Mouse (Mus musculus) cerebellum, postnatal 14 days (tissue): ENCODE measurements around the gene Tmtc1.

Experiments used
- DNase-seq, 2 experiments: peaks; one replicate each; pipeline ENCODE4 v3.0.0; 2021; ENCODE audit warnings: mixed read lengths in 2 of 2

Tmtc1 gene

DNA sequence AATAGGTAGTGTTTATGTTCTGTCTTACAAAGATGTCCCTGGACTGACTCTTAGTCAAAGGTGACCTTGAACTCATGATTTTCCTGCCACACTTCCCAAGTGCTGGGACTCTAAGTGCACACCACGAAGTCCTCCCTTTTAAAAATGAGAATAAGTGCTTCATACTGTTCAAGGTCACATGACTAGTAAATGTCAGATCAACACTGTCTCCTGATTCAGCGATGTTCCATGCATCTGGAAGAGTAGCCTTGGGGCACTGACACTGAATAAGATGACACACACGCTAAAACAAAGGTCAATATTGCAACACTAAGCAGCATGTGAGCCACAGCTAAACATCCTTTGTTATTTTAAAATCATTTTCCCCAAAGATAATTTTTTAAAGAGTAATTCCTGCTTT is 139.0 kb downstream of the Tmtc1 start:
- no peak for DNase-seq

DNA sequence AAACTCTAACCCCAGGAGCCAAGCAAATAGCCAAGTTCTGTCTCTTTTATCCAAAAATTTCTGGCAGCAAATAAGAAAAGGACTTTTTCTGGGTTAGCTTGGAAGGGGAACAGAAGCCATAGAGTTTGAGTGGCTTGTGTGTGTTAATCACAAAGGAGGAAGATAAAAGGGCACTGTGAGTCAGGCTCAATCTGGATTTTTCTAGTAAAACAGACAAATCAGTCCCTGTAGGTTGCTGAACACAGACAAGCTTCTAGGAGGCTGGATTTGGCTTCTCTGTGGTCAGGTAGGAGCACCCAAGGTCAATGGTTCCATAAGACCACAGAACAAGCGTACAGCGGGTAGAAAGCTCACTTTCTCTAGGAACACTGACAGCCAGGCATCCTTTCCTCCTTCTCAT is 141.9 kb downstream of the Tmtc1 start:
- no peak for DNase-seq

DNA sequence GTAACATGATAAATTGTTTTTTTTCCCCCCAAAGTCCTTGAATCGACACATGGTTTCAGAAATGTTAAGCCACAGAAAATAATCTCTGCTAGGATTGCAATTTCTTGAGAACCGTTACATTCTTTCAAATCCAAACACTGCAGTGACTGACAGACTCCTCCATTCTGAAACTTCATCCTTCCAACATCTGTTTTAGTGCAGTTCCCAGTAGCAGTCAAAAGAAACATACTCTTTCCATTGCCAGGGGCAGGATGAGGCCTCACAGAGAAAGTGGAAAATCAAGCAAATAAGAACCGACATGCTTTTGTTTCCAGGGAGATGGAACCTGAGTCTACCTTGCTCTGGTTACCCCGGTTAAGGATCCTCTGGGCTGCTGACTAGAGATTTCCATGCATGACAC is 147.1 kb downstream of the Tmtc1 start:
- DNase-seq, result no peak

DNA sequence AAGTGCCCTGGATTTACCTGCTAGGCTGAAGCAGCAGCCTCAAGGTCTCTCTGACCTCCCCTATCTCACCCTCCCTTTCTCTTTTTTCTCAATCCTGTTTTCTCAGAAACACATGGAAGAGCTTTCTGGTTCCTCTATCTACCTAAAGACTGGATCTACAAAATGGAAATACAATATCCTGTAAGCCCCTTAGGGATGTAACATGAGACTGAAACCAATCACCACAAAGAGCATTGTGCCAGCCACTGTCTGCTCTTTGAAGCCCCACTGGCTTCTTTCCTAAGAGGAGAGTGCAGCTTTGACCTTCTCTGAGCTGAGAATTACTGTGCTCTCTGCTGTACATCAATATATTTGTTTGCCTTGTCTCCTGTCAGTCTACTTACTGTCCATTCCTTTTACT is 147.8 kb downstream of the Tmtc1 start:
- no peak for DNase-seq

DNA sequence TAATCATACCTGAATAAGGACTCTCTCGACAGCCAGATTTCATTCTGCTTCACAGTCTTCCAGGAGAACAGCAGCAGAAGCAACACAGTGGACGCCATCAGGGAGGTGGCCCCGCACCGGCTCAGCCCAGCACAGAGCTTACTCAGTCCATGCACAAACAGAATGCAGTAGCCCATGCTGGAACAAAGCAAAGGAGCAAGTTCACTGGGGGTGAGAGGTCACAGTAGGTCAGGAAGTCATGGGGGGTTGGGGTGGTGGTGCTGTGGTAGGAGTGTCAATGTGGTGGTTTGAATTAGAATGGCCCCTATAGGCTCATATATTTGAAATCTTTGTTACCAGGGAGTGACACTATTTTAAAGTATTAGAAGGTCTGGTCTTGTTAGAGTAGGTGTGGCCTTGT is 149.7 kb downstream of the Tmtc1 start:
- DNase-seq, result no peak

DNA sequence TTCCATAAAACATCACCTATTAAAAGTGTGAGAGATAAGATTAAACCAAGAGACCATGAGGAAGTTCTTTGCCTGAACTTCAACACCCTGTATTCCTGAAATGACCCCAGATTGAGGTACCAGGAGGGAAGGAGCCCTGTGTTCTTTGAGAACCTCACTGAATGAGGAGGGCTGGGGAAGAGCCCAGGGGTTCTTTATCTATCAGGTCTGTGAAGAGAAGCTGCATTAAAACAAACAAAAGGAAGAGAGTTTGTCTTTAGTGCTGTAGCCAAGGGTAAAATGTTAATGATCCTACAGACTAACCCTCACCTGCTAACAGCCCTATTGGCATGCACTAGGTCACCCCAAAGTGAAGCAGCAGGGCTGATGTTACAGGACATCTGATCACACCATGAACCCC is 153.3 kb downstream of the Tmtc1 start:
- DNase-seq, result no peak

DNA sequence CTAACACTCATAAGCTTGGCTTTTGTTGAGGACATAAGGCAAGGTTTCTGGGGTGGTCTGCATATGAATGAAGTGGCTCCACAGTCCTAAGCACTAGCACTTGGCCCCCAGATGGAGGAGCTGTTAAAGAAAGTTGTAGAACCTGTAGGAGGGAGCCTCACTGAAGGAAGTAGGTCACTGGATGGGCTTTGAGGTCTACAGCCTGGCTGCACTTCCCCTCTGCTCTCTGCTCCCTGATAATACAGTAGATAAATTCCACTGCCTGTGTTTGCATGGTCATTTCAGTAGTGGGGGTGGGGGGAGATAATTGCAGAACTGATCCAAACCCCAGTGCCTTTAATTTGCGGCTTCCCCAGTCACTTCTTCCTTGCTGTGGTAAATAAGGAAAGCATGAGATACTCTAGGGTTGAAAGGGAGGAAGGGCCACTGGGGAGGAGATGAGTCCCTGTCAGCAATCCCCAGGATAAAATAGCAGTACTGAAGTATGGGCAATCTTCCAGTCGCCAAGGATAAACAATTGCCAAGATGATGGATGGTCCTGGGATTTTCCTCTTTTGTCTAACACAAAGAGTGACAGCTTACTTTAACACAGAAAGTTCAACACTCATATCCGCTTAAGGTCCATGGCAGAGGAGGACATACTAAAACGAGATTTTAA is 160.8 kb downstream of the Tmtc1 start:
- no peak for DNase-seq

DNA sequence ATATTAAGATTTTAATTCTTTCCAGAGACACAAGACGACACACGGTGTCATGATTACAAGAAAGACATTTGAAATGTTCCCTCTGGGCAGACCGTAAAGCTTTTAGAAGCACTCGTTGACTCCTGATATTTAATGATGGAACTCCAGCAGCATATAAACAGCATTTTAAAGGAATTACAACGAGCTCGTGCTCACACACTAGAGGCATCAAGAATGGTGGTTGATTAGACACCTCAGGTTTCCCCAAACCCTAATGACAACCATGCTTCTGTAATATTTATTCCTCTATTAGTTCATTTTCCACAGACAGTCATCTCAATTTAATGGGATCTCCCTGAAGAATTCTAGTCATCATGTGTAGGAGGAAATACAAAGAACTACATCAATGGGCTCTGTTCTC is 164.9 kb downstream of the Tmtc1 start:
- no peak for DNase-seq

DNA sequence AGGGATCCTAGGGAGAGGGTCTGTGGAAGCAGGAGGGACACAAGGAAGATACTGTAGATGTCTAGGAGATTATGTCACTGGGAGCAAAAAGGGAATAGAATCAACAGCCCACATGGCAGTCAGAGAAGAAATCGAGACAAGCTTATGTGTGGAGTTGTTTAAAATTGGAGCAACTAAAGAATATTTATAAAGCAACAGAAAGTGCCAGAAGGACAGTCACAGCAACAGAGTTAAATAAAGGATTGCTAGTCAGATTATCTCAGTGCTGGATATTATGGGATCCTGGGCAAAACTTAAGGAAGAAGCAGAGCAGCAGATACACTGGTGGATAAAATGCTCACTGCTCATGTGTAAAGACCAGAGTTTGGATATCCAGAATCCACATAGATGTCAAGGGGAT is 167.8 kb downstream of the Tmtc1 start:
- DNase-seq, result no peak

DNA sequence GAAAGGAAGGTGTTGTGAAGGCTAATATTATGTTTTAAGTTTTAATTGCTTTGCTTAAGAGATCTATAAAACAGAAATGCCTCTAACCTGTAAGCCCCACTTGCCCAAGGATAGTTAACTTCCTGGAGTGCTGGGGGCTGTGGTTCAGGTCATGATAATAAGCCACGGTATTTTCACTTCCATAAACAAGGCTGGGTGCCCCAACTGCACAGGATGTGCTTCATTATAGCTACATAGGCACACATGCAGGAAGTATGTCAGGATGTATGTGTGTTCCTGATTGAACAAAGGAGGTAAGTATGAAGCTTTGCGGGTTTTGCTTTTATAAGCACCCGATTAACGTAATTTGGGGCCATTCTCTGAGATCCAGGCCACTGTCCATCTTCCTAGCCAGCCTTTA is 169.1 kb downstream of the Tmtc1 start:
- no peak for DNase-seq

DNA sequence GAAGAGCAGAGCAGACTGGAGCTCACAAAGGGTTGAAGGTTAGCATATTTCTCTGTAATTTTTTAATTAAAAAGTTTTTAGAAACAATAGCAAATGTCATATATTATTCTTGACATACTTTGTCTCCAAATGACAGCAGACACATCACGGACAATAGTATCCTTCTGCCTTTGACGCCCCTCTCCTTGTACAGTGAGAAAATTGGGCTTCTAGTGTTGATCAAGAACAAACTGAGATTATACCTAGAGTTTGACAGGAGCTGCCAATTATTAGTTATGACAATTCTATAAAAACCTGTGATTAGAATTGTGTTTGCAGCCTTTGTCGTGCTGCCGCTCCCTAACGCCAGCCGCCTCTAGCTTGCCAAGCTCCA is 183.5 kb downstream of the Tmtc1 start:
- DNase-seq, result no peak

DNA sequence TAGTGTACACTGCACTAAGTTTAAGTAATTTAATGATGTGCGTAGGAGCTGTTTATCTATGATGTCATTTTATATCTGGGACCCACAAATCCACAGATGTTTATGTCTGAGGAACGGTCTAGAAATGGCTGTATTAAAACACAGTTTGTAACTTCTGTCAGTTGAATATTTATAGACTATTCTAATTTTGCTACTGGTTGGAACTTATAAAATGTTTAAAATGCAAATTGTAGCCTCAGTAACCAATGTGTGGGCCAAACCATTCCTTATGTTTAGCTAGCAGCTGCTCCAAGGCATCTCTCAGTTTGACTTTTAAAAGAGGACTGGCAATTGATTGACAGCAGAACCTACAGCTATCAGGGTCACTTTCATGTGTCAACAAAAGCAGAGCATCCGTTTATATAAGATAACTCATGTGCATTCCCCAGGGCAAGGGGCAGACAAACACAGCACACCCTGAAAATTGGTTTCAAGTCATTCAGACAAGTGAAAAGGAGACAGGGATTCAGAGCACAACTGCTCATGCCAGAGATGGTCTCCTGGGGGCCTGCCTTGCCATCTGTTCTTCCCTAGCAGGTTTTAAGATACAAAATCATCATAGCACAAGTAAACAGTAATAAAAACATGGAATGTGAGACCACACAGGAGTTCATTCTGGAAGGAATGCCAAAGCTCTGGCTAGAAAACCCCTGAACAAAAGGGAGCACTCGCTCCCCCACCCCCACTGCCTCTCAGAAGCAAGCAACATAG is 184.0 kb downstream of the Tmtc1 start:
- DNase-seq, result peak; percentile 59 to 66

DNA sequence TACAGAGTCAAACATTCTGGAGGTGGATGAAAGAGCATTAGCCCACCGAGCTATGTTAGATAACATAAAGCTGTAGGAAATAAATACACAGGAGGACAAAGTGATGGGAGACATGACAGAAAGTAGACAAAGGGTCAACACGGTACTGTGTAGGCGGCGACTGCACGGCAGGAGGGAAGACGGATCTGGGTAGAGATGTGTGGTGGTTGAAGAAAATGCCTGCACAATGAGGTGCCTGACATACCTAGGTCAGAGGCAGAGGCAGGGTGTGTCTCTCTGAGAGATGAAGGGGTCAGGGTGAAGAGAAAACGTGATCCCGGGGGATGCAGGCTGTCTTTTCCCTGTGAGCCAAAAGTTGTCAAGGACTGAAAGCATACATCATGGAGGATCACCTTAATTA is 185.1 kb downstream of the Tmtc1 start:
- no peak for DNase-seq

DNA sequence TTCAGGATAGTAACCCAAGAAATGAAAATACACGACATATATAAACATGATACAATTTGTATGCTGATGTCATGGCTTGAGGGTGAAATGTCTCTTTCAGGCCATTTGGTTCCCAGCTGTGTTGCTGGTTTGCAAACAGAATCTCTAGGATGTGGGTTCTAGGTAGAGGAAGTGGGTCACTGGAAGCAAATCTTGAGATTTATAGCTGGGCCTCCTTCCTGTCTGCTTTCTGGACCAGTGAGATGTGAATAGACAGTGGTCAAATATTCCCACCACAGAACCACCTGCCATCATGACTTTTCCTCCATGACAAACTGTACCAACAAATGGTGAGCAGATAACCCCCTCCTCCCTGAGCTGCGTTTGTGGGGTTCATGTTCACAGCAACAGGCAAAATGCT is 186.4 kb downstream of the Tmtc1 start:
- no peak for DNase-seq

DNA sequence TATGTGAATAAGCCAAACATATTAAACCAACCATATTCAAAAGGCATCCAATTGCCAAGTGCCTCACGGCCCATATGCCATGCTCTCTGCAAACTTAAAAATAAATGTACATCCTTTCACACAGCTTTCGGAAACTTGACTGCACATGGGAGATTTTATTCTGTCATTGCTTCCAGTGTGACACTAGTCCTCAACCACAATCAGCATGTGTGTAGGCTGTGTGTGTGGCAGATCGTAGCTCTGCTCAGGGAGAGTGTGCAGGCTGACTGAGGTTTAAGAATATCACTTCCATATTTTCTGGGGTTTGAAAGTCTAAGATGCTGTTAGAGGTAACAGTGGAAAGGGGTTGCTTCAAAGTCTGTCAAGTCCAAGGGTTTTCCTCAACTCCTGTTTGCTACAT is 188.1 kb downstream of the Tmtc1 start:
- DNase-seq, result no peak

DNA sequence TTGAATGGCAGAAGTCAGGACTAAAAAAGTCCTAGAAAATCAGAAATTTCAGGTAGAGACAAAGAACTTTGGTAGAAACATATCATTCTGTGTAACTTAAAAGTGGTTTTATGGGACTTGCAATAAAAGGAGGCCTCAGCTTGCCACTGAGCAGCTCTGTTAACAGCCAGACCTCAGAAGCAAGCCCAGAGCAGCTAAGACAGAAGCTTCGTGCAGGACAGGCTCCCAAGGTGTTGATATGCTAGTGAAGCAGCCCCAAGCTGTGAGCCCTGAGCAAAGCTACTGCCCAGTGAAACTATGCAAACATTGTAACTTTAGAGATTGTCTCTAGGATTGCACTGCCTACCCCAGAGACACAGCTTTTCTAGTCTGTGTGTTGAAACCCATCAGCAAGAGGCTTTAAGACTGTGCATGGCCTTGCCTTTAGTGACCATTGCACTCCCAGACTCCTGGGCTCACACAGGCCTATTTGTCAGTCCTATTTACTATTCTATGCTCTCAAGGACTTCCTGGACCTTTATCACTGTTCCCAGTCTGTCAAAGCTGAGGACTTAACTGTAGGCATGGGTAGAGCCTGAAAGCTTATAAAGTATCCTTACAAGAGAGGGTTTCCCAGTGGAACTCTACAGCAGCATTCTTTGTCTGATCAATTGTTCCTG is 188.7 kb downstream of the Tmtc1 start:
- DNase-seq, result no peak

DNA sequence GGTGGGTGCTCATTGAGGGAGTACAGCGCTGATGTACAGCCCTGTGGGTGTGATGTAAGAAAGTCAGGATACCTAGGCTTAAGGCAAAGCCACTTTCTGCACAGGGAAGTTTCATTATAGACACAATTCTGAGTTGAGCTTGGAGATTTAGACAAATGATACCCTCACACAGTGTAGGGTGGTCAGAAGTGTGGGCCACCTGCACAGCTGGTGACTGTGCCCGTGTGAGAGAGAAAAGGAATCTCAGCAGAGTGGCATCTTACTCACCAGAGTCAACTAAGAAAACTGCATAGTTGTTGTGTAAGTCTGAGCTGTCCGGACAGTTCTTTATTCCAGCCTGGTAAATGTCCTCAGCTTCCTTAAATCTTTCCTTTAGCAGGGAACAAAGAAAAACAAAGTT is 195.0 kb downstream of the Tmtc1 start:
- DNase-seq, result no peak

DNA sequence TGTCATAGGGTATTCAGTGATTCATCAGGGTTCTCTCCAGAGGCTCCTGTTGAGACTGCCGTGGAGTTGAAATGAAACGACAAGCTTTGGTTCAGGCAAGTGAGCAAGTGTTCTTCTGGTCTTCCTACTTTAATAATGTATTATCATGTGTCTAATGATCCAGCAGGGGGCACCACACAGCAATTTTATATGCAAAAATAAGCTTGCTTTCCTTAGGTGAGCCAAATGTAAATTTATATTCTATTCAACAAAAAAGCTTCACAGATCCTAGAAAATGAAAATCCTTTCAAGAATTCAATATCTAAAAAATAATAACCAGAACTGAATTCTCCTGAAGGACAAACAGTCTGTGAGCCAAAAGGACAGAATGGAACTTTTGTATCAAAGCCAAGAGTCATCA is 195.6 kb downstream of the Tmtc1 start:
- peak; percentile 73 to 83 for DNase-seq

DNA sequence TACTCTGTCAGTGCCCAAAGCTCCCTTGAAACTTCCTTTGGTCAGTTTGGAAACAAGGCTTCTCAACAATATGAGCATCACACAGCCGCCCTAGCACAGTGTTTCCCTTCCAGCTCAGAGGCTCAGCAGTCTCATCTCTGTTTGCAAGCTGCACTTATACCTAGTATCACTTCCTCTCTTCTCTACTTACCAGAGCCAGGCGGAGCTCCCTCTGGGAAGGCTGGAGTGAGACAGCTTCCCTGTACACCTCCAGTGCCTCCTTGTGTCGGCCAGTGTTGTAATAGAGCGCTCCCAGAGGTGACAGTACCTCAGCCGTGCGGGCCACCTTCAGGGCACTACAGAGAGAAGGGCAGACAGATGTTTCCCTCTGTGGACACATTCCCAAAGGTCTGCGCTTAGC is 197.6 kb downstream of the Tmtc1 start:
- DNase-seq, result no peak

DNA sequence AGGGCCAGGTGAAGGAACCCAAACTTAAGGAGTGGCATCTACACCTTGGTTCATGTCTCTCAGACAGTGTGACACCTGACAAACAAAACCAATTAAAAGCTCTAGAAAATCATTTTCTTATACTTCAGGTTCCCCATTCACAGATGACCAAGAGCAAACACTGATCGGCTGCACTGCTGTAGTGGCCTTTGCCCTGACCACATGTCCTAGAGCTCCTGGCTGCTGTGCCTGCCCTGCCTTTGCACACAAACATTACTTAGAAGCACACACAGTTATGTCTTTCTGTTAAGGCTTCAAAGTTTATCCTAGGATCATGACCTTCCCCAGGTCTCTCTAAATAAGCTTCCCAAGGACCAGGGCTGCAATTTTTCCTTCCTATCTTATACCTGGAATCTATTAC is 199.4 kb downstream of the Tmtc1 start:
- no peak for DNase-seq

DNA sequence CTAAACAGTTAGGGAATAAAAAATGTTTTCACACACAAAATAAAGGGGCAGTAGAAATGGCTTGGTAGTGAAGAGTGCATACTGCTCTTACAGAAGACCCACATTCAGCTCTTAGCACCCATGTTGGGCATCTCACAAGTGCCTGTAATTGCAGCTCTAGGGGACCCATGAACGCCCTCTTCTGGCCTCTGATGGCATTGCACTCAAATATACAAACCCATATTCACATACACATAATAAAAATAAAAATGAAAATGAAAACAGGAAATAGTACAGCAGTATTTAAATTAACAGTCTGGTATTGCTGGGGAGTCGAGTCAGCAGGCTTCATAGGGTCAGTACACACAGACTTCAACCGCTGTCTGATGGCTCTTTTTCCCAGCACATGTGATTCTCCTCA is 201.9 kb downstream of the Tmtc1 start:
- no peak for DNase-seq

DNA sequence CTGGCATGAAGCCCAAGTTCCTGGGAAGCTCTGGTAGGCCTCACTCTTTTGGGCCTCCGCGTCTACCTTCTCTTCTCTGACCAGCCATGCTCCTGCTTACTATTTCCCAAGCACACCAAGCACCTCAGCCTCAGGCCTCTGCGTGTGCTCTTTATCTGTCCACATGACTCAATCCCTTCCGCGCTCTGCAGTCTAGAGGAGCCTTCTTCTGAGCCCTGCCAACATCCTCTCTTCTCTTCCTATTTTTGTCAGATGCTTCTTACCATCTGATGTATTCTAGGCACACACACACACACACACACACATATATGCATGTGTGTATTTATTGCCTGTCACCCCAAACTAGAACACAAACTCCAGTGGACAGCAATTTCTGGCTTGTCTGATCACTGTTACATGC is 202.5 kb downstream of the Tmtc1 start:
- DNase-seq, result no peak

DNA sequence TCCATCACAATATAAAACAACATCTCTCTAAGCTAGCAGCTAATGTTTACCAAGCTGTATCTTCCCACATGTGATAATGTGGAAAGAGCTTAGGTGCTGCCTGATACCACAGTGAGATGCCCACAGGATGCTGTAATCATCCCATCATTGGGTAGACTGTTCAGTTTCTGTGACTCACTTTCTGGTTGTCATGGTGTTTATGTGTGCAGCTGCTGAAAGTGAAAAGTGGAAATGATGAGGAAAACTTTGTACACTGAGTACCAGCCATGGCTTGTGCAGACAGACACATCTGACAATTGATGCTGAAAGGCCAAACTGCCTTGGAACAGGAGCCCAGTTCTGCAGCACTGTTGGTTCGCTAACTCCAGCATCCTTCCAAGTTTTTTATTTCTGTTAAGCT is 204.9 kb downstream of the Tmtc1 start:
- DNase-seq, result no peak

DNA sequence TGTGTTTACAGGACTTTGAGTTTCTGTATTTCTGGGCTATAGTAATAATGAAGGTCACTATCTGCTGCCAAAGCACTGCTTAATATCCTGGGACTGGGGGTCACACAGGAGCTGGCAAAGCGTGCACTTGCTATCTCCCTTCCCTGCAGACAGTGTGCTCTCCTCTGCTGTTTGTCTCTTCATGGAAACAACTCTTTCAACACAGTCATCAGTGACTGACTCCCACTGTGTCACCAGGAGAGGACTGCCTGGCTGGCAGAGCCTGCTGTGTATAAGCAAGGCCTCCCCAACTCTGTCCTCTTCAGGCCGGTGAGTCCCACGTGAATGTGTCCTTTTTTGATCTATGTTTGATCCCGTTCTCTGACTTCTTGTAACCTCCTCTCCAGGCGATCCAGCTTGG is 206.7 kb downstream of the Tmtc1 start:
- no peak for DNase-seq
